Mouse (Mus musculus) midbrain, embryonic 12.5 days (tissue): Measurements from ENCODE around the gene A930017K11Rik. TPM values are rescaled to one million over a fixed set of nuclear protein-coding genes. Genes with fewer than 3 reads are reported as not detected.

Experiments
- ATAC-seq: fragments of 200-750 bp; cut with Nextera tagmentation; 2 replicates; pipeline ENCODE4 v1.8.0; 2017; ENCODE audit warnings: low read depth, moderate TSS enrichment, moderate library complexity; ENCODE audit not compliant: low FRiP score
- H3K27ac ChIP-seq: fragments of 300-500 bp; sonication (generic); replicated peaks from 2 replicates; pipeline ENCODE4 v1.5.1; 2016; ENCODE audit warnings: mild to moderate bottlenecking
- H3K27me3 ChIP-seq: fragments of 300-500 bp; sonication (generic); 2 replicates; pipeline ENCODE4 v1.6.1; 2016; ENCODE audit warnings: mild to moderate bottlenecking
- H3K36me3 ChIP-seq: fragments of 300-500 bp; sonication (generic); 2 replicates; pipeline ENCODE4 v1.6.1; 2016
- H3K4me1 ChIP-seq: fragments of 300-500 bp; sonication (generic); 2 replicates; pipeline ENCODE4 v1.6.1; 2016
- H3K4me2 ChIP-seq: fragments of 300-500 bp; sonication (generic); replicated peaks from 2 replicates; pipeline ENCODE4 v1.6.1; 2016; ENCODE audit warnings: mild to moderate bottlenecking, moderate library complexity
- H3K4me3 ChIP-seq: fragments of 300-500 bp; sonication (generic); 2 replicates; pipeline ENCODE4 v1.5.1; 2016; ENCODE audit warnings: mild to moderate bottlenecking
- H3K9ac ChIP-seq: fragments of 300-500 bp; sonication (generic); replicated peaks from 2 replicates; pipeline ENCODE4 v1.6.1; 2016; ENCODE audit warnings: mild to moderate bottlenecking, moderate library complexity
- H3K9me3 ChIP-seq: fragments of 300-500 bp; sonication (generic); 2 replicates; pipeline ENCODE4 v1.6.1; 2016; ENCODE audit warnings: mild to moderate bottlenecking
- WGBS: fragments of 180-500 bp; shearing (Covaris S2); methylation state at CpG from one replicate; pipeline ENCODE4 v1.1.7; 2016; 5-methylcytosine and 5-hydroxymethylcytosine counted together
- polyA plus RNA-seq: library from polyadenylated mRNA; unstranded; fragments of >200 nt; fragmentation: Nextera tagmentation; extraction: Ambion mirVana; gene quantifications from 2 replicates; pipeline ENCODE4 v1.2.1, GENCODE M21; 2016

Gene A930017K11Rik
- polyA plus RNA-seq, 1 experiment from 2014 or later: 0.13 TPM

- Histone ChIP-seq H3K36me3 (no peaks in the 10 kb centered on the region), H3K4me1 (peaks cover 6% of the 10 kb centered on the region), H3K4me2 (no peak overlapping the region), H3K9ac (no peak overlapping the region), H3K27ac (no peak overlapping the region), H3K27me3 (peaks cover 16% of the 10 kb centered on the region), H3K9me3 (no peaks in the 10 kb centered on the region), H3K4me3 (no peak overlapping the region)
- WGBS: 62% methylated on average over 9 of the region's 9 CpGs
- no peak for ATAC-seq
Observed at GRCm38 (mm10) chr17:25945517-25946155, 6.7 kb downstream of the A930017K11Rik start.

- Histone ChIP-seq H3K9me3 (no peaks in the 10 kb centered on the region), H3K36me3 (no peaks in the 10 kb centered on the region), H3K27me3 (peaks cover 5% of the 10 kb centered on the region), H3K4me1 (peaks cover 8% of the 10 kb centered on the region), H3K9ac (no peak within 1 kb of the TSS), H3K4me3 (no peak within 1 kb of the TSS), H3K4me2 (no peak within 1 kb of the TSS), H3K27ac (no peak within 1 kb of the TSS)
- WGBS: 55% methylated on average over 6 of the region's 6 CpGs
- ATAC-seq: no peak
Observed at GRCm38 (mm10) chr17:25944366-25945163, 7.8 kb downstream of the A930017K11Rik start, which contains the start of the genes Pigq and Nhlrc4. Gene Pigq, minus strand, starts transcription at chr17:25944936. Gene Nhlrc4, minus strand, starts transcription at chr17:25944961.

GRCm38 (mm10) chr17:25943769-25944168, 8.6 kb downstream of the A930017K11Rik start:
- 79% methylated on average over 9 of the region's 9 CpGs for WGBS
- H3K9me3 ChIP-seq: no peaks in the 10 kb centered on the region
- H3K9ac ChIP-seq: no peak overlapping the region
- peaks cover 8% of the 10 kb centered on the region for H3K4me1 ChIP-seq
- ATAC-seq: no peak
- H3K36me3 ChIP-seq: no peaks in the 10 kb centered on the region
- peaks cover 4% of the 10 kb centered on the region; the same call in 1 of the 2 replicates for H3K27me3 ChIP-seq
- no peak overlapping the region for H3K27ac ChIP-seq
- H3K4me3 ChIP-seq: no peak overlapping the region
- no peak overlapping the region for H3K4me2 ChIP-seq

- Histone ChIP-seq H3K4me1 (peaks cover 8% of the 10 kb centered on the region), H3K4me3 (no peak overlapping the region), H3K27ac (no peak overlapping the region), H3K9me3 (no peaks in the 10 kb centered on the region), H3K36me3 (no peaks in the 10 kb centered on the region), H3K4me2 (no peak overlapping the region), H3K9ac (no peak overlapping the region), H3K27me3 (peaks cover 4% of the 10 kb centered on the region; the same call in 1 of the 2 replicates)
- 83% methylated on average over 3 of the region's 3 CpGs for WGBS
- no peak for ATAC-seq
Observed at GRCm38 (mm10) chr17:25943221-25943620, 9.1 kb downstream of the A930017K11Rik start.

DNA sequence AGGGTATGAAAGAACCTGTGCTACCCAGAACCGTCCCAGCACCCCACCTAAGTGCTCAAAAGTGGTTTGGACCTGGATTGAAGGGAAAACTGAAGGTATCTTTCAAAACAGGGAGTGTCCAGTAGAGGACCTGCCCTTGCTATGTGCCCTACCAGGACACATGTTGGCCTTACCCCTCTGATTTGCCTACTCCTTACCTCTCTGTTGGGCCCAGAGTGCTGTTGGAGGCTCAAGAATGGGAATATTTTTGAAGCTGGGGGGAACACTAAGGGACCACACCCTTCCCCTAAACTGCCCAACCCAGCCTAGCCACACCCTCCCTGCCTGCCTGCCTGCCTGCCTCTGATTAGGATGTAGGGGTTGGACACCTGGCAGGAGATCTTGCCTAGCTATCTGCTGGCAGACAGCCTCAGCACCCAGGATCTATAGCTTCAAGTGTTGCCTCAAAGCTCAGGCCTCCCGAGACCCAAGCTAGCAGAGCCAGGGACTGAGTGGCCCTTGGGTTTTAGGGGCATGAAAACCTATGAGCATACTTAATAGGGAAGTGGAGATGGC, 9.7 kb downstream of the A930017K11Rik start:
- peaks cover 4% of the 10 kb centered on the region; the same call in 1 of the 2 replicates for H3K27me3 ChIP-seq
- no peak for ATAC-seq
- no peak overlapping the region for H3K4me3 ChIP-seq
- H3K36me3 ChIP-seq: no peaks in the 10 kb centered on the region
- no peak overlapping the region for H3K27ac ChIP-seq
- 85% methylated on average over 2 of the region's 2 CpGs for WGBS
- peaks cover 8% of the 10 kb centered on the region for H3K4me1 ChIP-seq
- no peaks in the 10 kb centered on the region for H3K9me3 ChIP-seq
- H3K4me2 ChIP-seq: 0 out of 2 replicates have a peak overlapping the region, but pooled peaks have one; percentile 68
- 0 out of 2 replicates have a peak overlapping the region, but pooled peaks have one; percentile 89 for H3K9ac ChIP-seq

GRCm38 (mm10) chr17:25941511-25942241, 10.7 kb downstream of the A930017K11Rik start:
- ATAC-seq: peak; percentile 63
- H3K27ac ChIP-seq: peak overlapping the region; percentile 87
- WGBS: 3% methylated on average over 54 of the region's 54 CpGs
- peak overlapping the region; percentile 89 for H3K9ac ChIP-seq
- peaks cover 8% of the 10 kb centered on the region for H3K4me1 ChIP-seq
- H3K9me3 ChIP-seq: no peaks in the 10 kb centered on the region
- peak overlapping the region; percentile 81 for H3K4me3 ChIP-seq
- H3K4me2 ChIP-seq: peak overlapping the region; percentile 68
- H3K36me3 ChIP-seq: peaks cover 5% of the 10 kb centered on the region
- peaks cover 4% of the 10 kb centered on the region; the same call in 1 of the 2 replicates for H3K27me3 ChIP-seq

- Histone ChIP-seq H3K4me1 (no peaks in the 10 kb centered on the region), H3K27ac (no peak overlapping the region), H3K4me3 (no peak overlapping the region), H3K9ac (no peak overlapping the region), H3K4me2 (no peak overlapping the region), H3K9me3 (no peaks in the 10 kb centered on the region), H3K27me3 (no peaks in the 10 kb centered on the region), H3K36me3 (peaks cover 72% of the 10 kb centered on the region)
- 89% methylated on average over 1 of the region's 1 CpGs for WGBS
- ATAC-seq: no peak
Observed at GRCm38 (mm10) chr17:25934526-25934925, 17.8 kb downstream of the A930017K11Rik start.

DNA sequence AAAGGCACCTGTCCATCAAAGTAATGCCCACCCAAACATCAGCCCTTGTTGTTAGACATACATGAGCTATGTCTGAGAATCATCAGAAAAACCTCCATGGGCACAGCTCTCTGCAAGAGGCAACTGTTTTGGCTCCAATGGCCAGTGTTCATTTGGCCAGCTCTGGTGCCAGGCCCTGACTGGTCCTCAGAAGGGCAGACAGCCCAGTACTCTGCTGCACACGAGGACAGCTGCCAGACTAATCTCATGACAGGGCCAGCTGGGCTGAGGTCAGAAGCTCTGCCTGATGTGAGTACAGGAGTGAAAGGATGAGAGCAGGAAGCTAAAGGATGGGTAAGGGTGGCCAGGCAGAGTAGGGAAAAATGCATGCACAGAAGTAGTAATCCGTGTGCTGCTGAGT, 27.0 kb downstream of the A930017K11Rik start:
- Histone ChIP-seq H3K4me1 (peaks cover 7% of the 10 kb centered on the region), H3K36me3 (peaks cover 41% of the 10 kb centered on the region), H3K27ac (no peak overlapping the region), H3K27me3 (no peaks in the 10 kb centered on the region), H3K9me3 (no peaks in the 10 kb centered on the region), H3K4me3 (no peak overlapping the region), H3K9ac (no peak overlapping the region), H3K4me2 (no peak overlapping the region)
- ATAC-seq: no peak
- WGBS: 79% methylated on average over 2 of the region's 2 CpGs

- 84% methylated on average over 5 of the region's 5 CpGs for WGBS
- no peak overlapping the region for H3K9ac ChIP-seq
Observed at GRCm38 (mm10) chr17:25922120-25922519, 30.2 kb downstream of the A930017K11Rik start.

GRCm38 (mm10) chr17:25919786-25920642, 32.4 kb downstream of the A930017K11Rik start:
- H3K27me3 ChIP-seq: no peaks in the 10 kb centered on the region
- peak overlapping the region; percentile 78 for H3K4me2 ChIP-seq
- peak overlapping the region; percentile 97 for H3K4me3 ChIP-seq
- H3K9ac ChIP-seq: peak overlapping the region; percentile 72
- peaks cover 32% of the 10 kb centered on the region for H3K4me1 ChIP-seq
- peaks cover 9% of the 10 kb centered on the region for H3K36me3 ChIP-seq
- H3K9me3 ChIP-seq: no peaks in the 10 kb centered on the region
- WGBS: under 1% methylated on average over 38 of the region's 40 CpGs
- H3K27ac ChIP-seq: peak overlapping the region; percentile 93
- peak; percentile 98 for ATAC-seq

More at GRCm38 (mm10) chr17:25922120-25922519, 30.2 kb downstream of the A930017K11Rik start:
- no peak overlapping the region for H3K4me2 ChIP-seq
- H3K9me3 ChIP-seq: no peaks in the 10 kb centered on the region
- peaks cover 26% of the 10 kb centered on the region for H3K4me1 ChIP-seq
- H3K27ac ChIP-seq: no peak overlapping the region
- ATAC-seq: no peak
- peaks cover 16% of the 10 kb centered on the region for H3K36me3 ChIP-seq
- no peak overlapping the region for H3K4me3 ChIP-seq
- H3K27me3 ChIP-seq: no peaks in the 10 kb centered on the region
